Mouse (Mus musculus) layer of hippocampus, adult 18-20 months (tissue): Measurements from ENCODE around the gene Fam53b. TPM values are rescaled to one million over a fixed set of nuclear protein-coding genes. Genes with fewer than 3 reads are reported as not detected.

Experiments used
- DNase-seq, 2 experiments: peaks; one replicate each; pipeline ENCODE4 v3.0.0; 2022; ENCODE audit warnings: low spot score in 2 of 2
- long read RNA-seq: library from polyadenylated mRNA; stranded (forward); transcript quantifications from one replicate; pipeline ENCODE4 v2.0.0, GENCODE M21; 2021
- total RNA-seq, 2 experiments: library from RNA; stranded (reverse); gene quantifications; 2 replicates each; pipeline ENCODE4 v1.2.3; 2021

Gene Fam53b
- total RNA-seq: 10 to 100 TPM; 50.6 to 51.7 TPM
- long read RNA-seq, full-length matches to known transcripts: 4 of 23 reads
- long read RNA-seq, partial matches to known transcripts: 0 of 23 reads
- long read RNA-seq, other reads (novel, unspliced or antisense): 19 of 23 reads

DNA sequence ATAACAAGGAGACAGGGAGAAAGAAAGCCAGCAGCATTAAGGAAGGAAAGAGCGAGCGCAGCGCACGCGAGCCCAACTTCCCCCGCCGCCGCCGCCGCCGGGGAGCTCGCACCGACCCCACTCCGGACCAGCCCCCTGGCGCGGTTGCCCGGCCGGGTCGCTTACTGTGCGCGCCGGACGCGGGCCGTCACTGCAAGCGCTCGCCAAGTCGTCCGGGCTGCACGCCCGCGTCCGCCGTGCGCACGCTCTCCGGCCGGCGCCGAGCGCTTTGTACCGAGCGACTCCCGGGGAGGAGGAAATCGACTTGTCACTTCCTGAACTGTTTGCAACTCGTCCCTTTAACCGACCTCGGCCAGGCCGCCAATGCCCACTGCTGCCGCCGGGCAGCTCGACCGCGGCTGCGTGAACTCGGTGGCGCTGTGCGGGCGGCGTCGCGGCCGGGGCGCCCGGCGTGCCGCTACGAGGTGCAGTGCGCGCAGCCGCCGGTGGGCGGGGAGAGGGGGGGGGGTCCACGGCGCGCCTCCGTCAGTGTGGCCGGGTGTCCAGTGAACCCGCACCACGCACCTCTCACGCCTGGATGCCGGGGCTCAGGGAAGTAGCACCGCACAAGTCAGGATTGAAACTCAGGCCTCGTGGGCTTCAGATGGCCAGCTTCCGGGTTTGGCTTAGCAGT is at the start of gene Fam53b:
Gene Fam53b (minus strand): TSS at position 471 of the 673 bp plus-strand sequence.
- peak; percentile 63 to 74 for DNase-seq

DNA sequence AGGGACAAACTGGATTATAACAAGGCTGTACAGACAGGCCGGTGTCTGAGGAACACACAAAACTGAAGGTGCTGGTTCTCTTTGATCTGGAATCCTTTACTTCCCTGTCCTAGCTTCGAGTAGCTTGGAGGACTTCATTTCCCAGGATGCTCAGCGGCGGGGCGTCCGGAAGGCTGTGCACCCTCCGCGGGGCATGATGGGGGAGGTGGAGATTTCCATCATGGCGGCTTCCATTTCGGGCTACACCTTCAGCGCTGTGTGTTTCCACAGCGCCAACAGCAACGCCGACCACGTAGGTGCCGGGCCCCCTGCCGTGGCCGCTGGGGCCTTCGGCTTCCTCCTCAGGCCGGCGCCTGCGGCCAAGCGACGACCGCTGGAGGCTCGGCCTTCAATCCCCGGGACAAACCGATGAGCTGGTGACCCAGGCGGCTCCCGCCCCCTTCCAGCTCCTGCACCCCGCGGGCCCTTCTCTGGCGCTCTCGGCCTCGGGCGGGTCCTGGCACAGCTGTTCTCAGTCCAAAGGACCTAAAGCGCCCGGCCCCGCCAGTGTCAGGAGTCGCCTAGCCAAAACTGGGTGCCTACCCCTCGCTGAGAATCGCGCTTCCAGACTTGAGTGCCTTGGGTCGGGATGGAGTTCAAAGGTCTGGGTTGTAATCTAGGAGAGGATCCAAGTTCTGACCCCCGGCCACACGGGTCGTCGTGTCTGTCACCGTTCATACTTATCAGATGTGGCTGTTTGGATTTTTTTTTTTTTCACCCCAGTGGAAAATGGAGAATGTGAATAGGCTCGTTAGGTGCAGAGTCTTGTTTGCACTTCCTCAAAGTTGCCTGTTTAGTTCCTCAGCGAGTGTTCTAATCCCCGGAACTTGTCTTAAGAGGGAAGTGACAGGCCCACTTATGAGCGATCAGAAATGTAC is 45.6 kb upstream of the Fam53b start, which contains the start of gene Abraxas2:
Gene Abraxas2 (plus strand): TSS at position 184 of the 917 bp plus-strand sequence.
- peak; percentile 87 to 92 for DNase-seq

DNA sequence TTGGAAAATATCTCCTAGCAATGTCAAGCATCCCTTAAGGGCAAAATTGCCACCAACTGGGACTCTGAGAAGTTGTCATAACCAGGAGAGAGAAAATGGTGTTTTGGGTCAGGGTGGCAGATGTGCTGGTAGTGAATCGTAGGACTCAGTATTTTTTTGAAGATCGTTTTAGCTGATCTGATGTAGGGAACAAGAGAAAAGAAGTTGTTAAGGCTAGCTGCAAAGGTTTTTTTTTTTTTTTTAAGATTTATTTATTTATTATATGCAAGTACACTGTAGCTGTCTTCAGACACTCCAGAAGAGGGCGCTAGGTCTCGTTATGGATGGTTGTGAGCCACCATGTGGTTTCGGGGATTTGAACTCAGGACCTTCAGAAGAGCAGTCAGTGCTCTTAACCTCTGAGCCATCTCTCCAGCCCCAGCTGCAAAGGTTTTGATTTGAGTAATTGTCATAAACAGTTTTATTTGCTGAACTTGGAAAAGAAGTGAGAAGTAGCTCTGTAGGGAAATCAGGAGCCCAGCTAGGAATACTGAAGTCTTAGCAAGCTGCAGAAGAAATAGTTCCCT is 44.4 kb upstream of the Fam53b start:
- DNase-seq: no peak

DNA sequence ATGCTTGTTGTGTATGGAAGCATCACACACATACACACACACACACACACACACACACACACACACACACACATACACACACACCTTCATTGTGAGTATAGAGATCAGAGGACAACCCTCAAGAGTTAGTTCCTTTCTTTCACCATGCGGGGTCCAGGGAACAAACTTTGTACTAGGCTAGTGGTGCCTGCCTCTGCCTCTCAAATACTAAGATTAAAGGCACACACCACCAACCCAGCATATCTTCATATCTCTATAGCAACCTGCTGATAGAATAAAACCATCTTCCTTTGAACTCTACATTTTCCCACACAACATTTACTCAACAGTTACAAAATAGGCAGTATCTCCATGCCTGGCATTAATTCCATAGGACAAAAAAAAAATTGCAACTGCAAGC is 42.4 kb upstream of the Fam53b start:
- no peak for DNase-seq

DNA sequence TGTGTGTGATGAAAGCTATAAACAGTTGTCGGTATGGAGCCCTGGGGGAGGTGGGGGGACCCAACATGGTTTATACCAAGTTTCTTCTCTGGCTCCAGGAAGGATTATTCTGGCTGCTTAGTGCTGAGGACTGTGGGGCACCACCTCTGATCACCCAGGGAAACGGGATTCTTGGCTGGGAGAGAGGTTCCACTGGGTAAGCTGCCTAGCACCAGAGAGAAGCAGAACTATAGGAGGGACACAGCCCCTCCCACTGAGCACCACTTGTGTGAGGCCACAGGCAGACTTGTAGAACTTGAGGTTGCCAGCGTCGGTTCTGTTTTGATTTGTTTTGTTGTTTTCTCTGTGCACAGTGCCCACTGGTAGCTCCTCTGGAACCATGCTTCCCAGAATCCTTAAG is 40.3 kb upstream of the Fam53b start:
- DNase-seq: no peak

DNA sequence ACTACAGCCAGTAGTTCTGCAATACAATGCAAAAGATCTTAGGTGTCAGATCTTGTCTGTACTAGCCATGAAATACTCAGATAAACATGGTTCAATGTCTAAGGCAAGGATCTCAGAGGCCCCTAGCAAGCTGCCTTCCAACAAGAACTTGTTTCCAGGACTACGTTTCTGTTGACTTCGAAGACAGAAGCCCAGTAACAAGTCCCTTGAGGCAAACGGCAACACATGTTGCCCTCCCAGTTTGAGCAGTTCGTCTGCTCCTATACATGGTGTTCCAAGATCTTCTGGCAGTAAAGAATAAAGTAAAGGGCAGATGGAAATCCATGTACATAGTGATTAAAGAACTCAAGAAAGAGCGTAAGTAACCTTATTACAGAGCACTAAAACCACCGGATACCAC is 39.7 kb upstream of the Fam53b start:
- DNase-seq: no peak

DNA sequence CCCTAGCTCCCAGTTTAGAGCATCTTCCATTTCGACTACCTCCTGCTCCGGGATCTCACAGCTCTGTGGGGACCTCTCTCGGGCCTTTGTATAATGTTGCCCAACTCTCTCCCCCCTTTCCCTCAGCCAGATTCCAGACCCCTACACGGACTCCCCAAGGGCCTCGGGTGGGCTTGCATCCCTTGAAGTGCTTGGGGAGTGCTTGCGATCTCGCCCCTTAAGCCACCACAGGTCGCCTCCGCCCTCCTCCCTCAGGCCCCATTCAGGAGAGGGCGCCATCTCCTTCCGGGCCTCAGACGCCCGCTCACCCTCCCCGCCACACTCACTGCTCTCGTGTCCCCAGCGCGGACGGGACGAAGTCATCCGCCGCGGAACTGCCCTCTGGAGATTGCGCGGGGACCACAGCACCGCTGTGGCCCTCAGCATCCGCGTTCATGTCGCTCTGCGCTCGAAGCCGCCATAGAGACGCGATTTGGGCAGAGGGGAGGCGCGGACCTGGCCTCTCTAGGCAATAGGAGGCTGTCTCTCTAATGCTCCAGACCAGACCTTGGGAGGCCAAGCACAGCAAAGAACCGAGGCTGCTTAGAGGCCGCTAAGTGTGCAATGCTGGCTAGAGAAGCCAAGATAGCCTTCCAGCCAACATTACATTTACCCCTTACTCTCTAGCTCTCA is 38.6 kb upstream of the Fam53b start, which contains the start of gene Eef1akmt2:
Gene Eef1akmt2 (minus strand): TSS at position 501 of the 672 bp plus-strand sequence.
- peak; percentile 75 to 86 for DNase-seq

DNA sequence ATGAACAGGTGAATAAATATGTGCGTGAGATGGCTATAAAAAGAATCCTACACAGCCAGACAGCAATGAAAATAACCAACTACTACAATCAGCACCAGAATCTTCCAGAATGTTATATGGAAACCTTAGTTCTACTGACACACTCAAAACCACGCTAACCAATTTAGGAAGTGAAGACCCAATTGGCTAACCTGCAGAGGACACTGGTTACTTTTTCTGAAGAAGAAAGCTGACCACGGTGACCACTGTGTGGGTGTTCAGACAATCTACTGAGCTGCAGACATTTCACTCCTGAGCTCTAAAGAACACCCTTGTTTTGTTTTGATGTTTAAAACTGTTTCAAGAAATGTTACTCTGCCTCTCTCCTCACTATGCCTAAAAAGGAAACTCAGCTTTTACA is 29.5 kb upstream of the Fam53b start:
- no peak for DNase-seq

DNA sequence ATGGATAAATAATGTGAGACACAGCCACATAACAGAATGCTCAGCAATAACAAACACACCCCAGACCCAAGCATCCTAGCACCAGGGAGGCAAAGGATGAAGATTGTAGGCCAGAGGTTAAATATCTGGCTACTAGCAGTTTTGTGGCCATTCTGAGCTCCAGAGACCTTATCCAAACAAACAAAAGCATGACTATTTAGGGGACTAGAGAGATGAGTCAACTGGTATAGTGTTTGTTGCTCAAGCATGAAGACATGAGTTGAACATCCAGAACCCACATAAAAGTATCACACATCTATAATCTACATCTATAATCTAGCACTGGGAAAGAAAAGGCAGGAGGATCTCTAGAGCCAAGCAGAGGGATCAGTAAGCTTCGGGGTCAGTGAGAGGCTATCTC is 28.8 kb upstream of the Fam53b start:
- DNase-seq: no peak

DNA sequence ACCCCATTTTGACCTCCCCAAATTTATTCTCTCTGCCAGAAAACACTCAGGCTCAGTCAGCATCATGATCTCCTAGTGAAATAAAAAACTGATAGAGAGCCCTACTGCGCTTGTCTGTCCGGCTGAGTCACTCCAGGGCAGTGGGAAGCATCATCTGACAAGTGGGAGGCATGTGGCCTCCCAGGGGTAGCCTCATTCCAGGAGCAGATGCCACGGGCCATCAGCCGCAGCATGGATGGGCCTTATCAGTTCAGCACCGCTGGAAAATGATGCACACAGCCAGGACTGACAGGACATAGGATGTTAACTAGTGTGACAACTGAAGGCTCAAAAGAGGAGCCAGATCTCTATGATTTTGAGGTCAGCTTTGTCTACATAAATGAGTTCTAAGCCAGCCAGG is 27.6 kb upstream of the Fam53b start:
- DNase-seq: no peak

DNA sequence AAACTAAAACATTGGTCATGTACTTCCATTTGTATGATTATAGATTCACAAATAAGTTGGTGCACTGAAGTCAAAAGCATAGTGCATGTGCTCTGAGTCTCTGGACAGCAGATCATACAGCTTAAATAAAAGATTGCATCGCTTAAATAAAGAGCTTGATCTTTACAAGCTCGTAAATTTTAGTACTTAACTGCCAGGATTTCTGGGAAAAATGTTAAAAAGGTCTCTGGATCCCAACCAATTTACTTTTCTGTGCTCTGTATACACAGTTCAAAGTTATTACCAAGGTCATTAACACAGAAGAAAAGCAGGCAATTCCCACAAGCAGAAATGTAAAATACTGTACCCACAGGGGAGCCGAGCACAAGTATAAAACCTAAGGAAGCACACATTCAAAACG is 17.3 kb upstream of the Fam53b start:
- DNase-seq: no peak

DNA sequence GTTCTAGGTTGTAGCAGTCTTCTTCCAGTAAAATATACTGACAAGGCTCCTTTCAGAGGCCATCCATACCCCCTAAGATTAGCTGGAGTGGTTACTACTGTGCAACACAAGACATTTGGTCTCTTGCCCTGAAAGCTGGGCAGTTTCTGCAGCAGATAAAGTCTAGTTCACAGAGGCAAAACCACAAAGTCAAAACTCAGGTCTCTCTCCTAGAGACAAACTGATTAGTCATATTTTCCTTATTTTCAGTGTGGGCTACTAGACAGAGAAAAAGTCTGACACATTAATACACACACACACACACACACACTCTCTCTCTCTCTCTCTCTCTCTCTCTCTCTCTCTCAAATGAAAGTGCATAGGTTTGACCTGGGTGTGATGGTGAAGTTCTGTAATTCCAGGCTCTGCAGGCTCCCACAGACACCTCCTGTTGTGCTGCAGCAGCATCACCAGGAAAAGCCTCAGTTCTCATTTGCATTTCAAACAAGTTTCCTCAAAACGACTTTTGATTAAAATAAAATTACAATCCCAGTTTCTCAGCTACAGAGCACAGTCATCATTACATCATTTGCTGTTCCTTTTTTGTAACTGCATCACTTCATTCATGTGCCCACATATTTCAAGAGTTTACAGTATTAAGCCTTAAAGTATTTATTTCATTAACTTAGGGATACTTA is 10.8 kb upstream of the Fam53b start:
- DNase-seq: no peak

DNA sequence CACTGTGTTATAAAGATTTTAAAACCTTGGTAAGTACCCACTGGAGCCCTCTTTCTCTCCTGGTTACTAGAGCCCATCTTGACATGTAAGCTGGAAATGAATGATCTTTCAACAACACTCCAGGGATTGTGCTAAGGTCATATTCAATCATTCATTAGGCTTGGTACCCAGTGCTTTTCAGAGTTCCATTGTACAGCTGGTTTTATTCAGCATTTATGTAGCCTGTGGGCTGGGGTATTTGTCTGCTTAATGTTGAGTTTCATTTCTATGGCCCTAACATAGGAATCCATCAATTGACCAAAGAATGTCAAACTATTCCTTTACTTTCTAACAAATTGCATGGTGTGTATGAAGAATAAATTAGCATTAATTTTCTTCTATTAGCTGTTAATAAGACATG is 10.1 kb upstream of the Fam53b start:
- DNase-seq: no peak

DNA sequence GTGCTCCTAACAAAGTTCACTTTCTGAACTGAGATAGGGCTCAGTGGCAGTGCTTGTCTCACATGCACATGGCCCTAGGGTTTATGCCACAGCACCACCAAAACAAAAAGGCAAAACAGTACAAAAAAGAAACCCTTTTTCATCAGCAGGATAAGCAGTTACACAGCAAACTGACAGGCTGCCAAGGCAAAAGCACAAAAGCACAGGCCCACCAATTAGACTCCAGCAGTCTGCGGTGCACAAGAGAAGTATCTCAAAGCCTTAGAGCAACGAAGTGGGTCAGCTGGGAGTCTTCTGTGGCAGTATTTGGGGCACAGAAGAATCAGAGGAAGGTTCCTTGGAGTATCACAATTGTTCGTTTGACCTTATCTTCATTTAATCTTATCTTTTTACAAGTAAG is 7.0 kb upstream of the Fam53b start:
- no peak for DNase-seq

DNA sequence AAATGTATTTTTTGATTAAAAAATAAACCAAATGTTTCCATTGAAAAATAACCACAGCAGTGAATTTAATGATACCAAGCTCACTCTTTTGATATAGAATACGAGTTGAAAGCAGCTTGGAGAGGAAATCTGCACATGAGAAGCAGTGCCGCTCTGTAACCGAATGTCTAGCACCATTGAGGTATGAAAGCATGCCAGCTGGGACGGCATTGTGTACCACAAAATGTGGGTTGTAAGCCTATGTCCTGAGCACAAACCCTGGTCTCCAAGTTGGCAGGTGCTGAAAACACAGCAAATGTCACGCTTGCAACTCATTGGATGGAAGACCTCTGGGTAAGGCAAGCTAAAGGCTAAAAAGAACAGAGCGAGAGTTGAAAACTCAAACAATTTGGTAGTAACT is 3.4 kb upstream of the Fam53b start:
- DNase-seq: no peak

DNA sequence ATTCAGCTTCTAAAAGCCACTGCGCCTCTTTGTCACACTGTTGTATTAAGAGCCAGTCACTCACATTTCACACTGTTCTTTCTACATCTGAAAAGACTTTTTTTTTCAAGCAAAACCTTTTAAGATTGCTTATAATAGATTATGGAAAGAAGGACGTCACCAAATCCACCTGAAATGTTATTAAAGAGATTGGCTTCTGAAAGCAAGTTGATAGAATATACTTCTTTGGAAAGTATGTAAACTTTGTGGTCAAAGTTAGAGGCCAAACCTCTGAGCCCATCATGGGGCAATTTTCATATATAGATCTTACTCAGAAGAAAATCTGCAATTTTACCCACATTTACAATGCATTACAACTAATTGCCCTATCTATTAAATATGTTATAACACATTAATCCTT is 2.8 kb upstream of the Fam53b start:
- no peak for DNase-seq

DNA sequence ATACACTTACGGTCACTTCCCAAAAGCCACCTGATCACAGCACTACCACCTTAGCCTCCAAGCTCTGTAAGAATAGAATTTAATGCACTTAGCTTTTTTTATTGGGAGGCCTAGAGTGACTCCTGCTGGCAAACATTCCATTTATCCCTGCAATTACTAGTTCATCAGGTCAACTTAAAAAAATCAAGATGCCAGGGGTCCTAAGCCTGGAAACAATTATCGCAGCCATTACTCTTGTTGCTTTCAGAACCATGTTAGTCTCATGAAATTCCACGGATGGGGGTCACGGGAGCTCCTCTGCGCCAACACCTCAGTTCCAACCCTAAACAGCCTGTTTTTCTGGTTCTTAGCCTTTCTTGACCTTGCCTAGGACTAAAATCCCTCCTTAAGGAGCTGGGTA is 1.4 kb upstream of the Fam53b start:
- DNase-seq: no peak

DNA sequence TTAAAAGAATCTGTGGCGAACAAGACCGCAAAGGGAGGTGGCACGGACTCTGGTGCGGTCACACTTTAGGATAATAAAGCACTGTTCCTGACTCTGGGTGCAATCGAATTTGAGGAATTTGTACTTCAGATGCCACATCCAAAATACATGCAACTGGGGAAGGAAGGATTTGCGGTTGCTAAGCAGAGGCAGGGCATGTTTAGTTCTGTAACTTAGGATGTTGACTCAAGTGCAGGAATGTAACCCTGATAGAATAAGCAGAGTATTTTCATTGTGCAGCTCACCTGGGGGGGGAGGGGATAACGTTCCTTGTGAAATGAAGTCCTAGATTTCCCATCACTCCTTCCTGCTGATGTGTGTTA is 384 bp upstream of the Fam53b start:
- DNase-seq: no peak

DNA sequence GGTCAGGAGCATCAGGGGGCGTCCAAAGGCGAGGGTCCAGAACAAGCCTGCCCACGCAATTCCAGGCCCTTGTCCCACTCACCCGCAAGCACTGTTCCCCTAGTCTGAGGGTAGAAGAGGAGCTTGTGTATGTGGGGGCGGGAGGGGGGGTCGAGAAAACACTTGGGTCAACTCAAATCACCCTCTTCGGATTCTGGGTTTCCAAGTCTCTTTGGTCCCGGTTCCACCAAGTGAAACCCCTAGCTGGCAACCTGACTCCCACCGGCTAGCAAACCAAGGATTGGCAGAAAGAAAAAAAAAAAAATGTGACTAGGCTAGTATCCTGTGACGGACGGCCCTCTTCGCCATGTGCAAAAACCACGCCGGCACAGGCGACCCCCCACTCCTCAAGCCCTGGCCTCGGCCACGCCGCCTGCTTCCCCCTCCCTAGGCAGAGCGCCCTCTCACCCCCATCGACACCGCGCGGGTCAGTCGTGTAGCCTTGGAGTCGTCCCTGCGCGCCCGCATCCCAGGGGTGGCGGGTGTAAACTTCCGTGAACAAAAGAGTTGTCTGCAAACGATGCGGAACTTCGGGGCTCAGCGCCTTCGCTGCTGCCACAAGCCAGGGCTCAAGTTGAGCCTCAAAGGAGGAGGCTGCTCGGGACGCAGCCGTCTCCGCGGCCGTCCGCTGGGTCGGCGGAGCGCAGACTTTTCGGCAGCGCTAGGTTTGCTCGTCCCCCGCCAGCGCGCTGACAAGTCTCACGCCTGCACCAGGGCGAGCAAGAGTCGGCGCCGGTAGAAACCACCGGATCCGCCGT is 869 bp downstream of the Fam53b start:
- DNase-seq: peak in 1 of 2 experiments; percentile 56
